Mouse (Mus musculus) brain, embryonic 14.5 days (tissue): ENCODE results near the gene Slc48a1.

Experiments
- CTCF ChIP-seq: fragments of 200-500 bp; IDR thresholded peaks from 2 replicates; pipeline ENCODE4 v1.5.1; 2012; ENCODE audit warnings: inconsistent platforms, mild to moderate bottlenecking, moderate library complexity, borderline replicate concordance; ENCODE audit not compliant: insufficient read depth, insufficient read length; ENCODE audit errors: extremely low read depth
- POLR2A ChIP-seq: fragments of 200-500 bp; IDR thresholded peaks from 2 replicates; pipeline ENCODE4 v1.6.1; 2012; ENCODE audit warnings: mild to moderate bottlenecking, inconsistent platforms, borderline replicate concordance; ENCODE audit not compliant: poor library complexity, insufficient read depth, insufficient read length, severe bottlenecking; ENCODE audit errors: extremely low read depth

DNA sequence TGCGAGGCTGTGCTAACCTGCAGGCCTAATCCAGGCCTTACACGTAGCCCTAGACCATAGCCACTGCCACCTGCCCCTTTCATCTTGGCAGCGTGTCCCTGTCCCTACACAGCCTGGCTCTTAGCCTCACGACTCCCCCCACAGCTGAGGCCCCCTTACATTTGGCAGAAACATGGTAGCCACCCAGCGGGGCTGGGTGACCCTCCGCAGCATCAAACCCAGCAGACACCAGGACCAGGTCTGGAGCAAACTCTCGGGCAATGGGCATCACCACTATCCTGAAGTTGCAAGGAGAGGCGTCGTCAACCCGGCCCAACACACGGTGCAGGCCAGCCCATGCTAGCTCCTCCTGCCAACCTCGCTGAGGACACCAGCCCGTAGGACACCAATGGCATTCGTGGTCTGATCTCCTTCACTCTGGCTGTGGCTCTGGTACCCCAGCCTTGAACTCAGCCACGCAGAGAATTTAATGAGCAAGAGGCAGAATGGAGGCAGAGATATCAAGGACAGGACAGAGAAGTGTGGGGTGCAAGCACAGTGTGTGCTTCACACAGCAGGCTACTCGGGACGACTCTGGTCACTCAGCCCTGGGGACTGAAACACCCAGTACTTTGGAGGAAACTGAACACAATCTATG, 18.5 kb downstream of the Slc48a1 start:
- TF ChIP-seq CTCF (no peak), POLR2A (no peak)
